Mouse (Mus musculus) layer of hippocampus, postnatal 25 days (tissue): ENCODE data around the gene Tbx1. TPM values are rescaled to one million over a fixed set of nuclear protein-coding genes. Genes with fewer than 3 reads are reported as not detected.
"Not testable (repeated sequence)": the region's sequence is repeated elsewhere in the genome, so short reads cannot be mapped to it uniquely, and the experiment has no call there.

Experiments used
- DNase-seq, 2 experiments: peaks; one replicate each; pipeline ENCODE4 v3.0.0; 2022; ENCODE audit warnings: mixed read lengths in 2 of 2, low spot score in 1 of 2; ENCODE audit errors: extremely low spot score in 1 of 2
- total RNA-seq, 2 experiments: library from RNA; stranded (reverse); gene quantifications; 2 replicates each; pipeline ENCODE4 v1.2.3; 2021

Tbx1 gene
- total RNA-seq, 2 experiments from 2014 or later = 0.77 to 0.91 TPM

DNA sequence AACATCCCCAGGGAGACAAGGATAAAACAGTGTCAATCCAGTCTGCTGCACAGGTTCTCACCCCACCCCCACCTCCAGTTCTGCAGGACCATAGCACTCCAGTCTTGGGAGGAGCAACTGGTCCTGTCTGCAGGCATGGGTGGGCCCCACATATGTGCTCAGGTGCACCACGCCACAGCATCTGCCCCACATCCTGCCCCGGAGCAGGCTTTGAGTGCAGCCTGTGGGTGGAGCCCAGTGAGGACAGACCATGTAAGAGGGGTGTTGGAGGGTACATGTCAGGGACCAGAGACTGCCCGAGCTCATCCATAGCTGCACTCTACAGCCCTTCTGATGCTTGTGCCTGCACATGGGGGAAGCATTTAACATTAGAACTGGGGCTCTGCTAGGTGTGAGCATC is 34.0 kb downstream of the Tbx1 start:
- no peak for DNase-seq

DNA sequence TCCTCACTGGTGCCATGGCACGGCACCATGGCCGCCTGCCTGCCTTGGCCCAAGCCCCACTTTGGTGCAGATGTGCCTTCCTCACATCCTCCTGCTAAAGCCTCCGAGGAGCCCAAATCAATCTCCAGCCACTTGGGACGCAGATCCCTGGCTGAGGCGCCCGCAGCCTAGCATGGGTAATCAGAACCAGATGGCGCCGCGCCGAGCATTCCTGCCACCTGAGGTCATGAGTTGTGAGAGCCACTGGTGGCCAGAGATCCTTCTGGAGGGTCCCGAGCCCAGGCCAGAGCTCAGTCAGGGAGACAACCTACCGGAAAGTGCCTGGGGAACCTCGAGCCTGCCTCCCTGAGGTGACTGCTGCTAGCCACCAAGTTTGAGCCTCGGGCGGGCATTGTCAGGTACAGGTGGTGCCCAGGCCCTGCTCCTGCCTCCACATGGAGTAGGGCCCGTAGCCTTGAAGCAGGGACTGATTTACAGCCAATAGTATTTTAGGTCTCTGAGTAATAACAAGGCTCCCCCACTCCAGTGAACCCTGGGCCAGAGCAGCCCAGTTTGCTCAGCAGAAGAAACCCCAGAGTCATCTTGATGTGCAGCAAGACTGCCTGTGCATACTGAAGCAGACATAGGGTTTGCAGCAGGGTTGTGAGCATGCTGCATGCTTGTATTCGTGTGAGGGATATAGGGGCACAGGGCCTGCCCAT is 35.1 kb downstream of the Tbx1 start:
- DNase-seq = no peak

DNA sequence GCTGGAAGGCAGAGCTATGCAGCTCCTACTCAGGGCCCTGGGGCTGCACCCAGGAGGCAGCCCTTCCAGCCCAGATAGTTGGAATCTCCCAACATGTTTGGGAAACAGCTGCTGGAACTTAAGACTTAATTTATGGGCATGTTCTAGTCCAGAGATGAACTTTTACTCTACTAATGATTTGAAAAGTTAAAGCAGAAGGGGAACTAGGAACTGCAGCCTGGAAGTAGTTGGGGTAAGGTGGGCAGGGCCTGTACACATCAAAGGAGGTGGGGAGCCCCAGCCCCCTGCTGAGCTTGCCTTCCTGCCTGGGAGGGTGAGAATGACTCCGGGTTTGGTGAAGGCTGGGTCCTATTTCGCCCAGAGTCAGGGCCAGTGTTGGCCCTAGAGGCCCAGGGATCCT is 35.8 kb downstream of the Tbx1 start:
- no peak for DNase-seq

DNA sequence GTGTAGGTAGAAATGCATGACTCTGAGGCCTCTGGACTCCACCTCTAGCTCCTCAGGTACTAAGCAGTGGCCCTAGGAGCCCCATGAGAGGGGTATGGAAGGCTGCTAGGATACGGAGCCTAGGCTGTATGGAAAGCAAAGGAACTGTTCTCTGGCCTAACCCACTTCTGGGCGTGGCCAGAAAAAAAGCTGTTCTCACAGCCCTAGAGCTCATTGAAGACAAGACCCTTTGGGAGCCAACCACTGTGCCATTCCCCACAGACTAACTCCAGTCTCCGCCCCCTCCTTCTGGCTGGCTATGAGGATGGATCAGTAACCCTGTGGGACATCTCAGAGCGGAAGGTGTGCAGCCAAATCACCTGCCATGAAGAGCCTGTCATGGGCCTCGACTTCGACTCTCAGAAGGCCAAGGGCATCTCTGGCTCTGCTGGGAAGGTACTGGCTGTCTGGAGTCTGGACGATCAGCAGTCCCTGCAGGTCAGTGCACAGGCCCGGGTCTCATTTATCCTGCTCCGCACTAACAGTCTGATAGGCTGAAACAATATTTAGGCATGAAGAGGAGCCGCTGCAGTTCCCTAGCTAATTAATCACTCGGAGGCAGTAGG is 38.3 kb downstream of the Tbx1 start:
- DNase-seq = no peak

DNA sequence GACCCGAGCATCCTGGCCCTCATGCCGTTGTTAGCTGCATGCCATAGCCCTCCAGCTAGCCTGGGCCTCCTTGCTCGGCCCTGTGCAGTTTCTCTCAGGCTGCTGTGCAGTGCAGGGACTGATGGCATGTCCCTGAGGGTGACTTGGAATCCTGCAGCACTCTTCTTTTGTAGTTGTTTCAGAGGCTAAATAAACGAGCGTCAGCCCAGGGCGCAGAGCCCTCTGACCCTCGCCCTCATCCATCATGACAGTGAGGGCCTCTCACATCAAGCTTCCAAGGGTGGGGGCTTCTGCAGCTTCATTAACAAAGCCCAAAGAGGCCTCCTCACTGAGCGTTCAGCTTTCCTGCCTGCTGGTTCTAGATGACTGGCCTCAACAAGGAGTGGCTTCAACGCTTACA is 38.9 kb downstream of the Tbx1 start:
- DNase-seq = no peak

DNA sequence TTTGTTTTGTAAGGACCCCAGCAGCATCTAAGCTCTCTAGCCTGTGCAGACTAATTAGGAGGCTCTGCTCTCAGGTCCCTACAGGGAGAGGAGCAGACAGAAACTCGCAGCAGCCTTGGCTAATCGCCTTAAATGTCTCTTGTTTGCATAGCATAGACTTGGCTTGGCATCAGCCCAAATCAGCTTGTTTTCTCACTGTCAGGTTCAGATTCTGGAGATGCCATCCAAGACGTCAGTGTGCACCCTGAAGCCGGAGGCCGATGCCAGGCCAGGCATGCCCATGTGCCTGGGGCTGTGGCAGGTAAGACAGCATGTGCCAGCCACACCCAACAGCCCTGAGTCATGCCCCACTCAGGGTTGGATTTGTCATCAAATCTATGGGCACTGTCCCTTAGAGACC is 42.6 kb downstream of the Tbx1 start:
- DNase-seq = no peak

DNA sequence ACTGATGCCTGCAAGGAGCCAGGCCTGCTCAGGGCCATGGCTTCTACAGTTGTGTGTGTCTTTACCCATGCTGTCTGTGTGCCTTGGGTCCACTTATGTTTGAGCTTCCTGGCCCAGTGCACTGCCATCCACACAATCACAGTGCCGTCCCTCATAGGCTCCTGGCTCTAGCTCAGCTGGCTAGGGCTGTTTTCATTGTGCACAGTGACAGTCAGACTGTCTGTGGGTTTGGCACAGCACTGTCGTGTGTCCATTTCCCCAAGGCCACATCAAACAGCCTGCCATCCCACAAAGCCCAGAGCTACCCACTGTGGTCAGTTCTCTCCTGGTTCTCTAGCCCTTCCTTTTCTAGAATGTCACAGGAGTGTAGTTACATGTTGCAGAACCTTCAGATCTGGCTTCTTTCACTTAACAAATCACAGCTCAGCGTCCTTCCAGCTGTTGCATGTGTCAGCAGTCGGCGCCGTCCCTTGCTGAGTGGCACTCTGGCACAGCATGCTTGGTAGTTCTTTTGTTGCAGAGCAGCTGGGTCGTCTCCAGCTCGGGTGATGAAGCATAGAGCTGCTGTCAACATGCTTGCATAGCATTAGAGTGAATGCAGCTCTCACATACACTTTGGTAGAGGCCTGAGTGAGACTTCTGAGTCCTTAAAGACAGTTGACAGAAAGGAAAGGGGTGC is 47.2 kb downstream of the Tbx1 start:
- DNase-seq = no peak

DNA sequence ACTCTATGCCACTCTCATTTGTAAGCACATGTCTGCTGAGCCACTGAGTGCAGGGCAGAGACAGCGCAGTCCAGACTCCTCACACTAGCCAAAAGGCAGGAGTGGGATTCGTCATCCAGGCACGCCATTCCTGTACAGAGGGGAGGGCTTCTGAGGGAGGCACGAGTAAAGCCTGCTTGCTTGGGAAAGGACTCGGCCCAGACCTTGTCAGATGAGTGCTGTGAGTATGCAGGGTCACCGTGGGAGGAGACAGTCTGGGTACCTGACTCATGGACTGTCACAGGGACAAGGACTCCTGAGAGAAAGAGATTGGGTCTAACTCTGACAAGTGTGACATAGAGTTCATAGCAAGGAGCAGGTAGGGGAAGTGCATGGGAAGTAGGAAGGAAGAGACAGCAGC is 51.2 kb downstream of the Tbx1 start:
- no peak for DNase-seq

DNA sequence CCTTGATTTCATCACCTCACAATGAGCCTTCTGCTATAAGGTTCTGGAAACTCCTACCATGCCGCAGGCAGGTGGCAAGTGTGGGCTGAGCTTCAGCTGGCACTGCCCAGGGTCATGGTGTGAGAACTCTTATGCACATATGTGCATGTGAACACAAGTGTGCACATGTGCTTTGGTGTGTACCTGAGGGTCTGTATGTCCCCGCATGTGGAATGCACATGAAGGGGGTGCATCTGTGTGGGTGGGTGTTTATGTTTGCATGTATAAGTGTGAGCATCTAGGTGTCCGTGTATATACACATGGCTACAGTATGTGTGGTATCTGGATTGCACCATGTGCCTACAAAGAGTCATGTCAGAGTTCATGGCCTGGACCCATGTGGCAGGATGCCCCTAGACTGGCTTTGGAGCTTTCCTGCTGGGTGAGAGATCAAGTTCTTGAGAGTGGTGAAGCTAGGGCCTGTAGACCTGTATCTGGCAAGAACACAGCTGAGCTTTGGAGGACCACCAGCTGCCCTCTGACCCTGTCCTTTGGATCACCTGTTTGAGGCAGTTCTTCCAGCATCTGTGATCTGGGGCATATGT is 53.0 kb downstream of the Tbx1 start:
- no peak for DNase-seq

DNA sequence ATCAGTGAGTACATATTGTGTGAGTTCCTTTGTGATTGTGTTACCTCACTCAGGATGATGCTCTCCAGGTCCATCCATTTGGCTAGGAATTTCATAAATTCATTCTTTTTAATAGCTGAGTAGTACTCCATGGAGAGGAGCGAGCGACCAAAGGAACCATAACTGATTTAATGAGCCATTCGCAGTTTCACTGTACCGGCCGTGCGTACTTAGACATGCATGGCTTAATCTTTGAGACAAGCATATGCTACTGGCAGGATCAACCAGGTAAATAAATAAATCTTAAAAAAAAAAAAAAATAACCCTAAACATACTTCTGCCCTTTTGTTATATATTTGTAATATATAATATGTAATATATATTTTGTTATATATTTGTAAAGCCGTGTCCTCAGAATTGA is 57.4 kb downstream of the Tbx1 start:
- DNase-seq = not testable (repeated sequence)

Other genes starting within 250 kb of the Tbx1 start
- gene Tango2, start 242.6 kb downstream of the Tbx1 start, total RNA-seq = 100 to 1,000 TPM; 115 to 121 TPM
- 10 to 100 TPM; 39.5 to 45.7 TPM for gene Arvcf, start 242.5 kb downstream of the Tbx1 start, total RNA-seq
- gene Txnrd2, start 164.3 kb downstream of the Tbx1 start, total RNA-seq = 10 to 100 TPM; 19.1 to 21.8 TPM
- 10 to 100 TPM; 71.8 to 81.3 TPM for gene Comt, start 163.8 kb downstream of the Tbx1 start, total RNA-seq
- 1 to 10 TPM; 6.5 to 7.1 TPM for gene Gnb1l, start 92.0 kb downstream of the Tbx1 start, total RNA-seq
- 1 to 10 TPM; 7.9 to 8.7 TPM for gene Rtl10, start 91.8 kb downstream of the Tbx1 start, total RNA-seq
- gene Gp1bb, start 31.7 kb upstream of the Tbx1 start, total RNA-seq = 1 to 10 TPM; 1.2 TPM
- 100 to 1,000 TPM; 179 to 190 TPM for gene Gm49601, start 35.8 kb upstream of the Tbx1 start, total RNA-seq
- 100 to 1,000 TPM; 600 to 645 TPM for gene Sept5, start 39.3 kb upstream of the Tbx1 start, total RNA-seq
- 10 to 100 TPM; 53.6 to 57.3 TPM for gene Cldn5, start 186.2 kb upstream of the Tbx1 start, total RNA-seq
- 100 to 1,000 TPM; 101 to 103 TPM for gene Ufd1, start 221.1 kb upstream of the Tbx1 start, total RNA-seq
- gene Cdc45, start 221.3 kb upstream of the Tbx1 start, total RNA-seq = 1 to 10 TPM; 1.7 to 1.9 TPM
- gene 2510002D24Rik, start 245.9 kb upstream of the Tbx1 start, total RNA-seq = 10 to 100 TPM; 23.8 to 28.2 TPM
- 1 to 10 TPM; 7.7 to 9.8 TPM for gene Gm28539, start 245.9 kb upstream of the Tbx1 start, total RNA-seq